Mouse (Mus musculus): ENCODE results near the gene Shmt2. TPM values are rescaled to one million over a fixed set of nuclear protein-coding genes. Genes with fewer than 3 reads are reported as not detected.

The Shmt2 gene
- total RNA-seq, 2 experiments from 2014 or later = 102 to 126 TPM

DNA sequence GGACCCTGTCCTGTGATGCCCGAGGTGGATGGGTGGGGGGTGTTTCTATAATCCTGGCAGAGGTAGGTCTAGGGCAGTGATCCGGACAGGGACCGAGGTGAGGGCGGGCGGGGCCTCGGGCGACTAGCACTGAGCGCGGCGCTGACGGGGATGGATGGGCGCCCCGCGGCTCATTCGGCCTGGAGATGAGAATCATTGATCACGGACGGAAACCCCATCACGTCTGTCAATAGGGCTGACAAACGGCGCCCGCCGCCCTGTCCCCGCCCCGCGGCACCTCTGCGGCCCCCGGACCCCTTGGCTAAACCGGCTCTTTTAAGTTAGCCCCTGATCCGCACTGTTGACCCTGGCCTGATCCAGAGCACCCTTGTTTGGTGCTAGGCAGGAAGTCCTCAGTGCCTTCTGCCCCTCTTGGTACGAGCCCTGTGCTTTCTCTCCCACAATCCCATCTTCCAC lies 12.7 kb upstream of the Shmt2 start:
- ATAC-seq (replicated peaks; ENCODE audit: poor library complexity, severe bottlenecking) = no peak

DNA sequence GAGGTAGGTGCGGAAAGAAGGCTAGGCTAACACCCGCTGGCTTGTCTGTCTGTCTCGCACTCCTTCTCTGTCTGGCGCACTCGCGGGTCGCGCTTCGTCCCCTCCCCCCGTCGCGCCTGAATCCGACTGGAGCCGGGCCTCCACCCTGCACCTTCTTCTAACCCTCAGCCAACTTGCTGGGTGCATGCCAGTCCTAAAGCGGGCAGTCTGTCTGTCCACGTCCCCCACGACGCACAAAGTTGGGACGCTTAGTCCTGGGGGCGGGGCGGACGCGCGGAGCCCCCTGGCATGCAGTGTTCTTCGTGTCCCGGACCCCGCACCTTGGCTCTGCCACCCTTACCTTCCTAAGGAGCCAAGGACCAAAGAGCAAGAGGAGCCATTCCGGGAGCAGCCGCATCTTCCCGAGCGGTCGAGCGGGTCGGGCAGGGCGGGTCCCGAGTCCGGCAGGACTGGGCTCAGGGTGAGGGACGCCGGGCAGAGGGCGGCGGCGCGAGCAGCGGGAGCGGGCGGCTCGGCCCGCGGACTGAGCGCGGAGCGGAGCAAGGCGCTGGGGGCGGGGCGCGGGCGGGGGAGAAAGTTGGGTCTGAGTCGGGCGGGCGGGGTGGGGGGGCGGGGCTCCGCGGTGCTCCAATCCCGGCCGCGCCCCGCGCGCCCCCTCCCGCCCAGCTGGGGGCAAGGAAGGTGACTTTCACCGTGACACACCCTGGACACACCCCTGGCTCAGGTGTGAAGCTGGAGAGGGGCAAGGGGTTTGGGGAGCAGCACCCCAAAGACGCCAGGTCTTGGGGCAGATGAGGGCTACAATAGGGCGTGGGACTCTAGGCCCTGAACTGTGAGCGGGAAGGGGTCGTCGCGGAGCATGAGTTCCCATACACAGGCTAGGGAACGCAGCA lies 12.0 kb upstream of the Shmt2 start, which contains the start of gene Nxph4:
Gene Nxph4, minus strand, starts transcription at position 524 of the 893 bp plus-strand sequence.
- no peak for ATAC-seq (replicated peaks; ENCODE audit: poor library complexity, severe bottlenecking)

DNA sequence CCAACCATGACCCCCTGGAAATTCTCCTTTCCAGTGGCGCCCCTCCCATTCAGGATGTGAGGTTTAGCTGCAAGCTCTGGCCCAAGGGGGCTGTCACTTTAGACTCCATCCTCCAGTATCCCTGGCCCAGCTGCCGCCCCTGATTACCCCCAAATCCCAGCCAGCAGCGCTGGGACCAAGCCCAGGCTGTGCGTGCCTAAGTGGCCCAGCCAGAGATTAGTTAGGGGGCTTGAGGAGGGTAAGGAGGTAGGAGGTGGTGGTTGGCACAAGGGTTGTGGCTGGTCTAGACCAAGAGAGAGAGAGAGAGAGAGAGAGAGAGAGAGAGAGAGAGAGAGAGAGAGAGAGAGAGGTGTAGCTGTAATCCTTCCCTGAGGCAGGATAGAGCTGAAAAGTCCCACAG lies 9.3 kb upstream of the Shmt2 start:
- no peak for ATAC-seq (replicated peaks; ENCODE audit: poor library complexity, severe bottlenecking)

DNA sequence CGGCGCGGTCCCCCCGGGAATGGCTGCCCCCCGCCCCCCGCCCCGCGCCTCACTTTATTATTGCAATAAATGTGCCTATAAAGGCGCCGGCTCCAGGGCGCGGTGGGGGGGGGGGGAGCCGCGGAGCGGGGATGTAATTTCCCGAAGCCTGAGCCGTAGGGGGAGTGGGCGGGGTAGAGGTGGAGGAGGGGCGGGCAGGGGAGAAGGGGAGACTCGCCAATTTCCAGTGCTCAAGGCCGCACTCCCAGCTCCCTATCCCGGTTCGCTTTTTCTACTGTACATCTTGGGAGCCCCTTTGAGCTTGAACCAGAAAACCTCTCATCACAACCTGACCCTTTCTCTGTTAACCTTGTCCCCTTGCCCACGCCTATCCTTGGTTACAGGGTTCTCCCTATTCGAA lies 8.7 kb upstream of the Shmt2 start:
- no peak for ATAC-seq (replicated peaks; ENCODE audit: poor library complexity, severe bottlenecking)

DNA sequence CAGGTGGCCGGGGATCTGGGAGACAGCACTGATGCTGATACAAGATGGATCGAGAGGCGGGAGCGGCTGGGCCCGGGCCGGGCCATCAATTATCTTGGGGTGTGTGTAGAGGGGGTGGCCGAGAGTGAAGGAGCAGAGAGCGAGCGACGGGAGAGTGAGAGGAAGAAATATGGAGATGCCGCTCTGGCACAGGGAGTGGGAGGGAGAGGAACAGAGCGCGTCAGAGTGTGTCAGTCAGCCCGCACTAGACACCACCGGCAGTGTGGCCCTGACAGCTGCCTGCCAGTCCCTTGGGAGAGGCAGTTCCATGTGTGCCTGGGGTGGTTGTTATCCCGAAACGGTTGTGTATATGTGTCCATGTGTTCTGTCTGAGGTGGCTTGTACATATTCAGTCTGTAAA lies 5.2 kb upstream of the Shmt2 start:
- 0 out of 2 replicates have a peak, but pooled peaks have one; percentile 10 for ATAC-seq (replicated peaks; ENCODE audit: poor library complexity, severe bottlenecking)

DNA sequence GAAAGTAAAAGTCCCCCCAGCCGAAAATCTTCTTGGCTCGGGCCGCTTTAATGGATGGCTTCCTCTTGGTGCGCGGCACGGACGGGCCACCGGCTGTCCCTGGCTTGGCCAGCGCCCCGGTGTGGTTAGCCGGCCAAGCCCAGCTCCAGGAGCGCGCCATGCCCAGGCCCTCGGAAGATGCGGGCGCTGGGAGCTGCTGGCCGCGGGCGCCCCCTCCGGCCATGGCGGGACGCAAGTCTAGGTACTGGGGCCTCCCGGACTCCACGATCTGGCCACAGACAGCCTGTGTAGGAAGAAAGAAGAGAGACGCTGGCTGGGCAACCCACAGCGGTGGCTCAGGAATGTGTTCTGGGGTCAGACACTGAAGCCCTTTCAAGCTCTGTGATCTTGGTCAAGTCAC lies 4.4 kb upstream of the Shmt2 start:
- peak; percentile 73 for ATAC-seq (replicated peaks; ENCODE audit: poor library complexity, severe bottlenecking)

DNA sequence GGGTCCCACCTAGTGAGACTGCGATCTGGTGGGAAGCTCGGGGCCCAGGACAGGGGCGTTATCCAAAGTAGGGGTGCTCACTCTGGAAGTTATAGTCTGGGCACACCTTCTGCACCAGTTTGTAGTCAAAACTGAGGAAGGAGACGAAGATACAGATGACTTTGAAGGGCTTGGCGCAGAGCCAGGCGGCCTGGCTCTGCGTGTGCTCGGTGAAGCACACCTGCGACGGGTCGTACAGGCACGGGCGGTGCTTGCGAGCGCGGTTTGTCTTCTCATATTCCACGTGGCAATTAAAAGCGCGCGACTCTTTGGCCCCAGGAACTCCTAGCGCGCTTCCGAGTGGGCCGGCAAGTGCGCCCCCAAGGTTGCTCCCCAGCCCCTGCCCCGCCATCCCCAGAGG lies 3.8 kb upstream of the Shmt2 start:
- no peak for ATAC-seq (replicated peaks; ENCODE audit: poor library complexity, severe bottlenecking)

DNA sequence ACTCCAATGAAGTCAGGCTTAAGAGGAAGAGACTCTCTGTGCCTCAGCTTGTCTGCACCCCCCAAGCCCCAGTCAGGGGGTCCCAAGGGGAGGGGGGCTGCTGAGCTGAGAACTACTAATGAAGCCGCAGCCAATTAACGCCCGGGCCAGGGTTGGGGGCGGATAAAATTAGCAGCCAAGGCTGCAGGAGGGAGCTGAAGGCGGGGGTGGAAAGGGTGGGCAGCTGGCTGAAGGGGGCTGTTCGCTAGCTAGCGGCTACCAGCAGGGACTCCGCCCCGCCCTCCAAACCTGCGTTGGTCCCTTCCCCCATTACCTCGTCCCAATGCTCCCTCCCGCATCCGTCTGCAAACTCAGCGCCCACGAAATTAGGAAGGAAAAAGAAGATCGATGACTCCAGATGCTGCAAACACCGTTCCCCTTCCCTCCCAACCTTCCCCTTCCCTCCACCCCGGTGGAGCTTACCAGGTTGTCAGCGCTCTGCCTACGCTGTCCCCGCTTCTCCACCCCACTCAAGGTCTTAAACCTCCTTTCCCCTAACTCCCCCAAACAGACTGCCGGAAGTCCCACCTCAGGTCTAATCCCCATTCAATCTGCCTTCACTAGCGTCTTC lies 2.5 kb upstream of the Shmt2 start:
- ATAC-seq (replicated peaks; ENCODE audit: poor library complexity, severe bottlenecking) = no peak

DNA sequence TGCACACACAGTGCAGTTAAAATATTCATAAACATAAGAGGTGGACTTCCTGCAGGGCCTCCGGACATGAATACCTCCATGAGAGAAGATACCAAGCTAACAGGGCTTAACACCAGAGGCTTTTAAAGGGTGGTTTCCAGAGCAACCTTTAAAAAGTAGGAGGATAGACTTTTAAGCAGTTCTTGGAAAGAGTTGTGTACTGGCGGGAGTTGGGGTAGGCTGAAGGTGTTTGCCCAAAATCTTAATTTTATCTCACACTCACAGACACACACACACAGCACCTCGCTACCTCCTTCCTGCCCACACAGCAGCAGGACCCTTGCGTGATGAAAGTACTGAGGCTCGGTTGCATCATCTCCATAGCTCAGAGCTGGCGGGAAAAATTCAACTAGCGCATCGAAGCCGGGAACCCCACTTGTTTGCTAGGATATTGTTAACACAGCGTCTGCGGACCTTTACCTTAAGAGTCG lies 598 bp downstream of the Shmt2 start:
- ATAC-seq (replicated peaks; ENCODE audit: poor library complexity, severe bottlenecking) = peak; percentile 75

DNA sequence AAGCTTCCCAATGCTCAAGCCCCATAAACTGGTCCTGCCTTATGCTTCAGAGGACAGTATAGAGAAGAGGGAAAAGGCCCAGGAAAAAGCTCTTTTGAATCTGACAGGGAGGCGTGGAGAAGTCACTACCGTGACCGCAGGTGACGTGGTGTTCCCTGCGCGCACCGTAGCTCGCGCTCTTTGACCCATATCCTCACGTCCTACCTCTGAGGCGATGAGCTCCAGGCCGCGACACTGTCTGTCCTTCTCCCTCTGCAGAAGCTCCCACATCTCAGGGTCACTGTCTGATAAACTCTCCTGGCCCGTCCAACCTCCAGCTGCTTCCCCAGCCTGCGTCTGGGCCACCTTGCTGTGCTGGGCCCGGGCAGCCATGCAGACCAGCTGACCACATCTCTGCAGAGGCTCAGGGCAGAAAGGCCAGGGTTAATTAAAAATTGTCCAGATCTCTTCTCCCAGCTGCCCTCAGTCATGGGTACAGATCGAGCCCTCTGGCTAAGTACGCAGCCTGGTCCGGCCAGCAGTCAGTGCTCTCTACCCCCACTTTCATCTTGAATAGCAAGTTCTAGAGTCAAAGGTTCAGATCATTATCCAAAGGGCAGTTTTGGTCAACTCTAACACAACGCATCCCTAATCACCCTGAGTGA lies 1.4 kb downstream of the Shmt2 start:
- ATAC-seq (replicated peaks; ENCODE audit: poor library complexity, severe bottlenecking) = no peak

DNA sequence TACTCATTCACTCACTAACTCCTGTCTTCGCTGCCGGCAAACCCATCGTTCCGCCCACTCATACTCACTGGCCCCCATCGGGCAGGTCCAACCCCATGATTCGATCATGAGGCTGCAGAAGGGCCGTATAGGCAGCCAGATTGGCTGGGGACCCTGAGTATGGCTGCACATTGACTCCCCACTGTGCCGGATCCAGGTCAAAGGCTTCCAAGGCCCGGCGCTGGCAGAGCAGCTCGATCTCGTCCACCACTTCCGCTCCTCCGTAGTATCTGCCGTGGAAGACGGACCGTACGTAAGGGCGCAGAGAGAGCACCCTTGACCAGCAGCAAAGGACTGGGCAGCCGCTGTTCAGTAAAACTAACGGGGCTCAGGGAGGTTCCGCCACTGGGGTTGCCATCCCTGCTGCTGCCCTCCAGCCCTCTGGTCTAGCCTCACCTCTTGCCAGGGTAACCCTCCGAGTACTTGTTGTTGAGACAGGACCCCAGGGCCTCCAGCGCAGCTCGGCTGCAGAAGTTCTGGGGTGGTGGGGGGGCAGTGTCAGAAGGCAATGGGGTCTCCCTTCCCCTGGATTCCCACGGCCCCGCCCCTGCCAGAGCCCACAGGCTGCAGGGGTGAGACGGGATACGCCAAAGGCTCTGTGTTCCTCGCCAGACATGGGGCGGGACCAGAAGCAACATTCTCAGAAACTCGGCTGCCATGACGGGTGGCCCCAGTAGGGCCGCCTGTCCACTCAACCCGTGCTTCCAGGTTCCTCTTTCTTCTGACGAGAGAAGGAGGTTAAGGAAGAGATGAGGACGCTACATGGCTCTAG lies 2.1 kb downstream of the Shmt2 start:
- ATAC-seq (replicated peaks; ENCODE audit: poor library complexity, severe bottlenecking) = no peak

DNA sequence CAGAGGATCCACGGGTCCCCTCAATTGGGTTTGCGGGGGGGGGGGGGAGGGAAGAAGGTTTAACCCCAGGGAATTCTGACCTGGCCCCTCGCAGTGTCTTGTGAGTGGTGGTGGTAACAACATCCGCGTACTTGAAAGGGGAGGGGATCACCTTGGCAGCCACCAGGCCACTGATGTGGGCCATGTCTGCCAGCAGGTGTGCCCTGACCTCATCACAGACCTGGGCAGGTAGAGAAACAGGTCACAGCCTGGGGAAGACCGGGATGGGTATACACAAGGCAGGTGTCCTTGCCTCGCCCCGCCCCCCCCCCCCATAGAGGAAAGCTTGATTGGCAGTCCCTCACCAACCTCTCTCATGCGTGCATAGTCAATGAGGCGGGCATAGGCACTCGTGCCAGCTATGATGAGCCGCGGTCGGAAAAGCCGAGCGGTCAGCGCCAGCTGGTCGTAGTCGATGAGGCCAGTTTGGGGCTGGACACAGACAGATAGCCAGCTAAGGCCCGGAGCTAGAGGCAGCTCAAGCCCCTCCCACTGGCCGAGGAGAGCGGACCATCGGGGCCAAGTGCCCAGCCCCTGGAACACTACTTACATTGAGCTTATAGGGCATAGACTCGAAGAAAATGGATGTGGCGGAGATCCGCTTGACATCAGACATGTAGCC lies 3.1 kb downstream of the Shmt2 start:
- no peak for ATAC-seq (replicated peaks; ENCODE audit: poor library complexity, severe bottlenecking)

DNA sequence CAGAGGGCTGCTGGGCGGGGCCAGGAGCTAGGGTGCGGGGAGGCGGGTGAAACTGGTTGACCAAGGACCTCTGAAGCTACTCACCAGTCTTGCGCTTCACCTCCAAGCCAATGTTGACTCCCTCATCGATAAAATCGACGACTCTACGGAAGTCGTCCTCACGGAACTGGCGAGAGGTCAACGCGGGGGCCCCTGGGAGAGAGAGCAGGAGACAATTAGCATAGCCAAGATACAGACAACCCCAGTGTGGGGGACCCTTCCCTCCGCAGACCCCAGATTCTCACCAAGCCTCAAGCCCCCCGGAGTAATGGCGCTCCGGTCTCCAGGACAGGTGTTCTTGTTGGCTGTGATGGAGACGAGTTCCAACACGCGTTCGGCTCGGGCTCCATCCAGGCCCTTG lies 4.3 kb downstream of the Shmt2 start:
- no peak for ATAC-seq (replicated peaks; ENCODE audit: poor library complexity, severe bottlenecking)

DNA sequence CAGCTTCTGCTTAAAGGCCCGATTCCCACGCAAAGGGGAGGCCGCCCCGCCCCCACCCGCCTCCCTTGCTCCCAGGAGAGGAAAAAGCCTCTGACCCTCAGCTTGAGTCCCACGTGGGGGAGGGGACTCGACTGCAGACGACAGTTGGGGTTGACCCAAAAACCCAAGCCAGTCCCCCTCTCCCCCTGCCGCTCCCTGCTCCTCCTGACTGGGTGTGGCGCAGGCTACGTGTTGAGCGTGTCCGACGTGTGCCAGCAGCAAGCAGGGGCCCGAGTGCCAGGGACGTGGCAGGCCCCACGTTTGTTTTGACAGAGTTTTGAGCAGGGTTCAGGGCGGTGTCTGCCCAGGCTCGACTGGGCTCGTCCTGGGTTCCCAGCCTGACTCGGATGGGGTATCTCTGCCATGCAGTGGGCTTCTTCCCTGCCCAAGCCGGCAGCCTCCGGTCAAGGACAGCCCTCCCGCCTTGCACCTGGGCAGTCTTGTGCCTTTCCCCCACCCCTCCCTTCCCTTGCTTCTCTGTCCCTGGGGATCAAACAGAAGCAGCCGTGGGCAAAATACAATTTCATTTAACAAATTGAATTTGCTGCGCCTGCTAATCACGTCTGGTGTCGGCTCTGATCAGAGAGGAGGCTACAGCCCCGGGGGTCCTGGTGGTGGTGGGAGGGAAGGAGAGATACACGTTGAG lies 5.5 kb downstream of the Shmt2 start:
- ATAC-seq (replicated peaks; ENCODE audit: poor library complexity, severe bottlenecking) = no peak

DNA sequence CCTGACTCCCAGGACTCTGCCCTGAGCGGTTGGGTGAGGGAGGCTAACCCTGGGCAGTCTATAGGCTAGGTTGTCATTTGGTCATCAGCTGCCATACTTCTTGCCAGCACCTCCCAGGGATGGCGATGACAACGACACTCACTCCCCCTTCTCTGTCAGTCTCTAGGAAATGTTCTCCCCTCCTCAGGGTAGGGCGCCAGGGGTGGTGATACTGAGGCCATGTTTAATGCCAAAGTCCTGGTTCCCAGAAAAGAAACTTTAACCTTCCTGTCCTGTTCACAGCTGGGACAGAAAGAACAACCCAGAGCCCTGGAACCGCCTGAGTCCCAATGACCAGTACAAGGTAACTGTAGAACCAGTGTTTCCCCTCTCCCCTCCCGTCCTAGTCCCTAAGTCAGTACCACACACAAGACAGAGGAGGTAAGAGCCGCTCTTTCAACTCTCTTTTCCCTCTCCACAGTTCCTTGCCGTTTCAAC lies 6.2 kb downstream of the Shmt2 start:
- no peak for ATAC-seq (replicated peaks; ENCODE audit: poor library complexity, severe bottlenecking)

DNA sequence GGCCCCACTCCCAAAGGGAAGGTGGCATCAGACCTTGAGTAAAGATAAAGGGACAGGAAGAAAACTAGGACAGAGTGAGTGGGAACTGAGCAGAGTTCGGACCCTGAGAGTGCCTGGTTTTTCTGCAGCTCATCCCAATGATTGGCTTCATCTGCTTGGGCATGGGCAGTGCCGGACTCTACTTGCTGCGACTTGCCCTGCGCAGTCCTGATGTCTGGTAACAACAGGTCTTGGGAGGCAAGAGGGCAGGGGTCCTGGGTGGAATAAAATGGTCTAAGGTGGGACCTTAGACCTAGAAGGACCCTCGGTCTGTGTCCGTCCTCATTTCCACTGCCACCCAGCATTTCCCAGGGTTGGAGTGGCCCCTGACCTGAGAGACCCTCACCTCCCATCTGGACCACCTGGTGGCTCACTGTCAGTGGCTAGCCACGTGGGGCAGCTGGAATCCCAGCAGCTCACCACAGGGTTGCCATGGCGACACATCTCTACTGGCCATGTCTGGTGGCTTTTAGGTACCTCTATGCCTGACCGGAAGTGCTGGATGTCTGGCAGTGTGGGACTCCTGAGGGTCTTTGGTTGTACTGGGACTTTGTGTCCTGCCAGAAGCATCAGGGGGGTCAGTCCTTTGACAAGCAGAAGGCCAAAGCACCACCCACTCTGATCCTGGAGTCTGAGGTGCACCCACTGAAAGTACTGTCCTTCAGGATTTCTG lies 6.8 kb downstream of the Shmt2 start:
- ATAC-seq (replicated peaks; ENCODE audit: poor library complexity, severe bottlenecking) = no peak

DNA sequence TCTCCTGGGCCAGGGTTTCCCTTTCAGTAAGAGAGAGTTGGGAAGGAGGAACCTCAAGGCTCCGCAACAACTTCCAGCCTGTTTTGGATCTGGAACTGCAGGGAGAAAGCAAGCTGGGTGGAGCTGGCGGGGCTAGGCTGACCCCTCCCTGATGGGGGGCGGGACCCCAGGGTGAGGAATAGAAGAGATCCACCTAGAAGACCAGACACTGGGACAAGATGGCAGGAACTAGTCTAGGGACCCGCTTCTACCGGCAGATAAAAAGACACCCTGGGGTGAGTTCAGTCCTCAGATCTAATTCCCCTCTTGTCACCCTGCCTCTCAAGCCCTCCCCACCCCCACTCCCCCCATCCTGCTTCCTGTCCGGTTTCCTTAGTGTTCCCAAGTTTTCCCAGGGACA lies 7.5 kb downstream of the Shmt2 start, which contains the start of gene Ndufa4l2:
Gene Ndufa4l2, plus strand, starts transcription at position 204 of the 400 bp plus-strand sequence.
- no peak for ATAC-seq (replicated peaks; ENCODE audit: poor library complexity, severe bottlenecking)

DNA sequence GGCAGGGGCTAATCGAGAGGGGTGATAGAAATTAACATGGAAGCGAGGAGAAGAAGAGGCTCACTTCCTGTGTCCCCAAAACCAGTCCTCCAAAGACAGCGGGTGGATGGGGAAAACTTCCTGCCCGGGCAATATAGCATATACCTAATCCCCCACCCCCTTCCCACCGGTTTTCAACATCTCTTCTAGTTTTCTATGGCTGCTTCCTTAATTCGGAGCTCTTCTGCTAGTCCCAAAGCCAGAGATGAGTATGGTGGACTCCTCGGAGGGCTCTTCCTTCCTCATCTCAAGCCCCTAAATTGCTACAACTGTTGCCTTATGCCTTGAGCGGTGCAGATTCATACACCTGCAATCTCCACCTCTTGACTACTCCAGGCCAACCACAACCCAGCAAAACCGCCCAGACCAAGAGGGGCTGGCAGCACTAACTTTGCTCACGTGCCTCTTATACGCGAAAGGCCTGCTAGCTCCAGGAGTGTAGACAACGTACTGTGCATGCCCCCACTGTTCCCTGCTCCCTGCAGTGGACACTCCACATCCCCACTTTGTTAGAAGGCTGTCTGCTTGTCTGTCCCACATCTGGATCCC lies 8.0 kb downstream of the Shmt2 start:
- peak; percentile 21 for ATAC-seq (replicated peaks; ENCODE audit: poor library complexity, severe bottlenecking)
